Mouse (Mus musculus): ENCODE data around the gene Ctxn2.

DNA sequence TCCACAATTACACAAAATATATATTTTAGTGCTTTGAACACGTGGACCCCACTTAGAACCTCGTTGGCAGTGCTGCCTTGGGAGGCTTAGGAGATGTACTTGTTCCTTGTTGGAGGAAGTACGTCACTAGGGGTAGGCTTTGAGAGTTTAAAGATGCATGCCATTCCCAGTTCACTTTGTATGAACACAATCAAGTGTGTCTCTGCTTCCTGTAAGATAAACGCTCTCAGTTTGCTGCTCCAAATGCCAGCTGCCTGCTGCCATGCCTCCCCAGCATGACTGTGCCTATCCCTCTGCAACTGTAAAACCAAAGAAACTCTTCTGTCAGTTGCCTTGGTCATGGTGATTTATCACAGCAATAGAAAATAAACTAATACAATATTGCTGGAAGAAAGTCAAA is 10.7 kb upstream of the Ctxn2 start:
- TF ChIP-seq EP300 (IDR thresholded peaks at IDR 0.05; ENCODE audit: low read depth) (no peak), CTCF (IDR thresholded peaks at IDR 0.05; ENCODE audit: low read depth) (no peak)

Measured in liver, postnatal 0 days (tissue).